Comparison of ENCODE assay signal across 14 mouse cellular contexts in genomic region chr8:124272792-124273191, GRCm38 (mm10). TPM values are rescaled to one million over a fixed set of nuclear protein-coding genes. Genes with fewer than 3 reads are reported as not detected.
DNase-seq lines count a peak whose midpoint lies in the region; TF ChIP-seq lines count a peak whose summit lies in the region.
"Had no signal": no experiment of that assay in that cellular context is flagged by ENCODE, and none has a peak within 500 bp of the region (broad histone marks: within the 10 kb centered on the region; RNA-seq: fewer than 3 reads in every experiment).

No protein-coding gene starts in this region.

- no peak for TF ChIP-seq CTCF in spleen, adult 2 months (IDR thresholded peaks at IDR 0.05; ENCODE audit: extremely low read depth, insufficient read depth, insufficient read length, insufficient replicate concordance)

- H3K4me3 ChIP-seq in spleen, adult 2 months (ENCODE audit: extremely low read depth, insufficient read depth, insufficient read length) = no peak overlapping the region
- H3K4me3 ChIP-seq: liver, embryonic 15.5 days; neural tube, embryonic 12.5 days had no signal

- DNase-seq in cerebellum, adult 9-11 months = peak; percentile 29
- no peak for DNase-seq in cerebellum, adult 11 months
- DNase-seq in kidney, adult 8-10 months = peak; percentile 44 to 66
- DNase-seq in kidney, postnatal 4 days = no peak
- no peak for DNase-seq in spleen, adult 2 months (ENCODE audit: low read depth in 1 of 2, low spot score in 2 of 2)
- no peak for DNase-seq in spleen, postnatal 36 days (ENCODE audit: low spot score in 2 of 2)
- no peak for DNase-seq in lung, postnatal 36 days
- DNase-seq: cerebellum, postnatal 25 days; heart, postnatal 36 days; layer of hippocampus, postnatal 36 days; lung, postnatal 10 days had no signal

- WGBS in spleen, adult 2 months = 47% methylated on average over 3 of the region's 3 CpGs

- no peak for TF ChIP-seq POLR2A in spleen, adult 2 months (IDR thresholded peaks at IDR 0.05; ENCODE audit: low read depth, low read length)

- H3K4me1 ChIP-seq in spleen, adult 2 months (ENCODE audit: control insufficient read depth, insufficient read depth, insufficient read length) = peaks cover 37% of the 10 kb centered on the region

- no peaks in the 10 kb centered on the region for H3K36me3 ChIP-seq in spleen, adult 2 months (ENCODE audit: control insufficient read depth, insufficient read depth, low read length)

- no peaks in the 10 kb centered on the region for H3K27me3 ChIP-seq in spleen, adult 2 months (ENCODE audit: control insufficient read depth, insufficient read depth, low read length)
- H3K27me3 ChIP-seq: liver, embryonic 15.5 days; neural tube, embryonic 12.5 days had no signal

- peak overlapping the region; percentile 89 for H3K27ac ChIP-seq in spleen, adult 2 months (ENCODE audit: insufficient read depth, low read length)
- H3K27ac ChIP-seq: hindbrain, postnatal 0 days; liver, embryonic 15.5 days; neural tube, embryonic 12.5 days had no signal

RNA-seq across cellular contexts. Expression of gene Galnt2, which starts 41.6 kb away (rescaled TPM):
- 9.4 and 16.6 TPM in 2 replicates for polyA plus RNA-seq in spleen, adult 2 months (2012; rRNA removed)

Comparison
In these comparisons a context has a peak if more than half of its experiments do, and no peak if none do; other contexts are left out.
1. DNase-seq: peak in cerebellum, adult 9-11 months (single experiment) and kidney, adult 8-10 months (2 of 2); none in cerebellum, adult 11 months (single experiment), kidney, postnatal 4 days (0 of 2), spleen, adult 2 months (0 of 2), spleen, postnatal 36 days (0 of 2) and lung, postnatal 36 days (single experiment).